Mouse (Mus musculus) frontal cortex, postnatal 10 days (tissue): ENCODE results near the gene Eif5a.
"Not testable (repeated sequence)": the region's sequence is repeated elsewhere in the genome, so short reads cannot be mapped to it uniquely, and the experiment has no call there.

ENCODE experiments used
- DNase-seq, 2 experiments: peaks; one replicate each; pipeline ENCODE4 v3.0.0; 2022; ENCODE audit warnings: low spot score in 2 of 2, mixed read lengths in 1 of 2

Gene Eif5a

GRCm38 (mm10) chr11:69945997-69946891, 24.5 kb upstream of the Eif5a start:
- no peak for DNase-seq

- no peak for DNase-seq
Observed at GRCm38 (mm10) chr11:69945216-69945615, 23.5 kb upstream of the Eif5a start.

GRCm38 (mm10) chr11:69940962-69941361, 19.2 kb upstream of the Eif5a start:
- DNase-seq: no peak

GRCm38 (mm10) chr11:69939731-69940130, 18.0 kb upstream of the Eif5a start:
- no peak for DNase-seq

- no peak for DNase-seq
Observed at GRCm38 (mm10) chr11:69939181-69939580, 17.4 kb upstream of the Eif5a start.

GRCm38 (mm10) chr11:69938401-69938979, 16.7 kb upstream of the Eif5a start:
- no peak for DNase-seq

- no peak for DNase-seq
Observed at GRCm38 (mm10) chr11:69937834-69938233, 16.1 kb upstream of the Eif5a start.

GRCm38 (mm10) chr11:69937385-69937784, 15.6 kb upstream of the Eif5a start:
- no peak for DNase-seq

GRCm38 (mm10) chr11:69936714-69937347, 15.1 kb upstream of the Eif5a start:
- no peak for DNase-seq

- DNase-seq: no peak
Observed at GRCm38 (mm10) chr11:69936156-69936555, 14.4 kb upstream of the Eif5a start.

GRCm38 (mm10) chr11:69935137-69935879, 13.6 kb upstream of the Eif5a start, which contains the start of gene Ybx2:
Gene Ybx2, plus strand, starts transcription at chr11:69935796.
- peak; percentile 81 to 84 for DNase-seq

GRCm38 (mm10) chr11:69934681-69935080, 12.9 kb upstream of the Eif5a start:
- DNase-seq: no peak

GRCm38 (mm10) chr11:69934169-69934568, 12.4 kb upstream of the Eif5a start:
- peak; percentile 63 to 86 for DNase-seq

- no peak for DNase-seq
Observed at GRCm38 (mm10) chr11:69933066-69933465, 11.3 kb upstream of the Eif5a start.

GRCm38 (mm10) chr11:69932254-69932653, 10.5 kb upstream of the Eif5a start:
- DNase-seq: no peak

GRCm38 (mm10) chr11:69931769-69932168, 10.0 kb upstream of the Eif5a start:
- no peak for DNase-seq

- DNase-seq: no peak
Observed at GRCm38 (mm10) chr11:69930967-69931537, 9.3 kb upstream of the Eif5a start.

- DNase-seq: not testable (repeated sequence)
Observed at GRCm38 (mm10) chr11:69930176-69930575, 8.4 kb upstream of the Eif5a start.

GRCm38 (mm10) chr11:69929712-69930111, 8.0 kb upstream of the Eif5a start:
- no peak for DNase-seq

- no peak for DNase-seq
Observed at GRCm38 (mm10) chr11:69927501-69927900, 5.7 kb upstream of the Eif5a start.

- no peak for DNase-seq
Observed at GRCm38 (mm10) chr11:69922796-69923195, 1.0 kb upstream of the Eif5a start.
